Mouse (Mus musculus) forebrain, embryonic 11.5 days (tissue): ENCODE measurements around the gene Phospho1. TPM values are rescaled to one million over a fixed set of nuclear protein-coding genes. Genes with fewer than 3 reads are reported as not detected.
A peak's percentile ranks its signal among the peaks of the same experiment; 100 is the strongest.

Experiments used
- ATAC-seq: fragments of 200-750 bp; cut with Nextera tagmentation; replicated peaks from 2 replicates; pipeline ENCODE4 v1.8.0; 2017; ENCODE audit warnings: moderate TSS enrichment; ENCODE audit not compliant: low FRiP score
- DNase-seq: peaks from one replicate; pipeline ENCODE4 v3.0.0-alpha.2; 2017; ENCODE audit warnings: low spot score
- H3K27ac ChIP-seq: fragments of 300-500 bp; sonication (generic); 2 replicates; pipeline ENCODE4 v1.5.1; 2014; ENCODE audit warnings: low read depth, low read length
- H3K27me3 ChIP-seq: fragments of 300-500 bp; sonication (generic); 2 replicates; pipeline ENCODE4 v1.6.1; 2014; ENCODE audit warnings: mild to moderate bottlenecking, low read length, mixed read lengths; ENCODE audit not compliant: control insufficient read depth, insufficient read depth
- H3K36me3 ChIP-seq: fragments of 300-500 bp; sonication (generic); 2 replicates; pipeline ENCODE4 v1.6.1; 2014; ENCODE audit warnings: mild to moderate bottlenecking, low read length, moderate library complexity, mixed read lengths; ENCODE audit not compliant: control insufficient read depth, insufficient read depth
- H3K4me1 ChIP-seq: fragments of 300-500 bp; sonication (generic); replicated peaks from 2 replicates; pipeline ENCODE4 v1.6.1; 2014; ENCODE audit warnings: low read length, mixed read lengths; ENCODE audit not compliant: control insufficient read depth, insufficient read depth
- H3K4me2 ChIP-seq: fragments of 300-500 bp; sonication (generic); 2 replicates; pipeline ENCODE4 v1.6.1; 2014; ENCODE audit warnings: low read depth, mild to moderate bottlenecking, low read length, moderate library complexity, mixed read lengths; ENCODE audit not compliant: severe bottlenecking
- H3K4me3 ChIP-seq: fragments of 300-500 bp; sonication (generic); 2 replicates; pipeline ENCODE4 v1.5.1; 2014; ENCODE audit warnings: low read depth, low read length
- H3K9ac ChIP-seq: fragments of 300-500 bp; sonication (generic); 2 replicates; pipeline ENCODE4 v1.6.1; 2014; ENCODE audit warnings: low read length
- H3K9me3 ChIP-seq: fragments of 300-500 bp; sonication (generic); 2 replicates; pipeline ENCODE4 v1.6.1; 2016; ENCODE audit warnings: low read length, mixed read lengths; ENCODE audit not compliant: control insufficient read depth
- WGBS: fragments of 180-500 bp; shearing (Covaris S2); extraction: QIAGEN DNeasy Blood & Tissue Kit; methylation state at CpG from one replicate; pipeline ENCODE4 v1.1.7; 2014; 5-methylcytosine and 5-hydroxymethylcytosine counted together
- polyA plus RNA-seq: library from polyadenylated mRNA; unstranded; fragments of >200 nt; fragmentation: Nextera tagmentation; extraction: Ambion mirVana; gene quantifications from 2 replicates; pipeline ENCODE4 v1.2.1, GENCODE M21; 2014

Gene Phospho1
- polyA plus RNA-seq, 1 experiment from 2014 or later, result not detected

GRCm38 (mm10) chr11:95828181-95828964 lies 4.1 kb downstream of the Phospho1 start:
- DNase-seq (no peak), ATAC-seq (no peak)
- Histone ChIP-seq H3K4me2 (no peak overlapping the region), H3K4me3 (no peak overlapping the region), H3K36me3 (no peaks in the 10 kb centered on the region), H3K9me3 (no peaks in the 10 kb centered on the region), H3K4me1 (peaks cover 10% of the 10 kb centered on the region; the same call in 1 of the 2 replicates), H3K27me3 (peaks cover 78% of the 10 kb centered on the region), H3K9ac (no peak overlapping the region), H3K27ac (no peak overlapping the region)
- 75% methylated on average over 11 of the region's 11 CpGs for WGBS

GRCm38 (mm10) chr11:95829526-95830050 lies 5.3 kb downstream of the Phospho1 start:
- H3K9me3 ChIP-seq, result no peaks in the 10 kb centered on the region
- DNase-seq (no peak), ATAC-seq (no peak)
- H3K27me3 ChIP-seq, result peaks cover 88% of the 10 kb centered on the region
- peaks cover 10% of the 10 kb centered on the region; the same call in 1 of the 2 replicates for H3K4me1 ChIP-seq
- no peak overlapping the region for H3K27ac ChIP-seq
- H3K4me2 ChIP-seq, result no peak overlapping the region
- no peaks in the 10 kb centered on the region for H3K36me3 ChIP-seq
- H3K4me3 ChIP-seq, result no peak overlapping the region
- no peak overlapping the region for H3K9ac ChIP-seq
- 25% methylated on average over 4 of the region's 4 CpGs for WGBS

GRCm38 (mm10) chr11:95830411-95831275 lies 6.3 kb downstream of the Phospho1 start:
- Histone ChIP-seq H3K27ac (no peak overlapping the region), H3K4me3 (0 out of 2 replicates have a peak overlapping the region, but pooled peaks have one; percentile 1), H3K27me3 (peaks cover 89% of the 10 kb centered on the region), H3K4me1 (peaks cover 5% of the 10 kb centered on the region; the same call in 1 of the 2 replicates), H3K4me2 (peak overlapping the region; percentile 38), H3K9me3 (no peaks in the 10 kb centered on the region), H3K9ac (peak overlapping the region; percentile 7; the same call in 1 of the 2 replicates), H3K36me3 (no peaks in the 10 kb centered on the region)
- DNase-seq (peak; percentile 64), ATAC-seq (no peak)
- 2% methylated on average over 80 of the region's 80 CpGs for WGBS

GRCm38 (mm10) chr11:95831276-95831619 lies 6.9 kb downstream of the Phospho1 start:
- ATAC-seq (no peak), DNase-seq (no peak)
- H3K4me2 ChIP-seq, result no peak overlapping the region

GRCm38 (mm10) chr11:95831641-95832040 lies 7.3 kb downstream of the Phospho1 start:
- Histone ChIP-seq H3K9me3 (no peaks in the 10 kb centered on the region), H3K36me3 (no peaks in the 10 kb centered on the region), H3K4me1 (peaks cover 5% of the 10 kb centered on the region; the same call in 1 of the 2 replicates), H3K4me2 (no peak overlapping the region), H3K4me3 (no peak overlapping the region), H3K27me3 (peaks cover 88% of the 10 kb centered on the region), H3K9ac (no peak overlapping the region), H3K27ac (no peak overlapping the region)
- WGBS, result 3% methylated on average over 15 of the region's 15 CpGs
- ATAC-seq (no peak), DNase-seq (peak; percentile 67)

More at GRCm38 (mm10) chr11:95831276-95831619, 6.9 kb downstream of the Phospho1 start:
- 4% methylated on average over 10 of the region's 10 CpGs for WGBS
- peaks cover 92% of the 10 kb centered on the region for H3K27me3 ChIP-seq
- H3K4me3 ChIP-seq, result 0 out of 2 replicates have a peak overlapping the region, but pooled peaks have one; percentile 1
- no peak overlapping the region for H3K27ac ChIP-seq
- H3K9ac ChIP-seq, result no peak overlapping the region
- no peaks in the 10 kb centered on the region for H3K9me3 ChIP-seq
- peaks cover 5% of the 10 kb centered on the region; the same call in 1 of the 2 replicates for H3K4me1 ChIP-seq
- H3K36me3 ChIP-seq, result no peaks in the 10 kb centered on the region

- Histone ChIP-seq H3K4me3 (no peak overlapping the region), H3K4me1 (peaks cover 5% of the 10 kb centered on the region; the same call in 1 of the 2 replicates), H3K9ac (no peak overlapping the region), H3K27ac (no peak overlapping the region), H3K4me2 (no peak overlapping the region), H3K36me3 (no peaks in the 10 kb centered on the region), H3K27me3 (peaks cover 81% of the 10 kb centered on the region), H3K9me3 (no peaks in the 10 kb centered on the region)
- no peak for ATAC-seq
- DNase-seq, result no peak
- 31% methylated on average over 18 of the region's 18 CpGs for WGBS
Measured at GRCm38 (mm10) chr11:95832129-95833005, 8.1 kb downstream of the Phospho1 start.

- Histone ChIP-seq H3K4me1 (peaks cover 5% of the 10 kb centered on the region; the same call in 1 of the 2 replicates), H3K9ac (no peak overlapping the region), H3K9me3 (no peaks in the 10 kb centered on the region), H3K4me2 (no peak overlapping the region), H3K36me3 (no peaks in the 10 kb centered on the region), H3K27me3 (peaks cover 77% of the 10 kb centered on the region), H3K27ac (no peak overlapping the region), H3K4me3 (no peak overlapping the region)
- WGBS, result 18% methylated on average over 8 of the region's 8 CpGs
- DNase-seq (no peak), ATAC-seq (no peak)
Measured at GRCm38 (mm10) chr11:95833006-95833570, 8.8 kb downstream of the Phospho1 start.
